Mouse (Mus musculus): ENCODE measurements at regions not wholly inside any gene's neighbourhood (a gene's known extent, or its start where the extent isn't known, plus 50 kb on each side); places are given as distances from the start of the nearest gene placed in this dataset.
A peak's percentile ranks its signal among the peaks of the same experiment; 100 is the strongest.

GRCm38 (mm10) chr10:51929341-51929740 is 93.0 kb upstream of the Vgll2 start:
- TF ChIP-seq CTCF (IDR thresholded peaks at IDR 0.05; ENCODE audit: borderline replicate concordance, extremely low read depth, insufficient read depth, insufficient read length): no peak
- TF ChIP-seq POLR2A (IDR thresholded peaks at IDR 0.05; ENCODE audit: borderline replicate concordance, extremely low read depth, insufficient read depth, insufficient read length, poor library complexity, severe bottlenecking): no peak
- no peak for DNase-seq (ENCODE audit: low read depth)

GRCm38 (mm10) chr10:51930266-51930665 is 92.0 kb upstream of the Vgll2 start:
- peak; percentile 71 for DNase-seq (ENCODE audit: low read depth)
- no peak for TF ChIP-seq CTCF (IDR thresholded peaks at IDR 0.05; ENCODE audit: borderline replicate concordance, extremely low read depth, insufficient read depth, insufficient read length)
- TF ChIP-seq POLR2A (IDR thresholded peaks at IDR 0.05; ENCODE audit: borderline replicate concordance, extremely low read depth, insufficient read depth, insufficient read length, poor library complexity, severe bottlenecking): no peak

GRCm38 (mm10) chr10:51930696-51931095 is 91.6 kb upstream of the Vgll2 start:
- no peak for TF ChIP-seq POLR2A (IDR thresholded peaks at IDR 0.05; ENCODE audit: borderline replicate concordance, extremely low read depth, insufficient read depth, insufficient read length, poor library complexity, severe bottlenecking)
- no peak for TF ChIP-seq CTCF (IDR thresholded peaks at IDR 0.05; ENCODE audit: borderline replicate concordance, extremely low read depth, insufficient read depth, insufficient read length)
- DNase-seq (ENCODE audit: low read depth): peak; percentile 56

- no peak for TF ChIP-seq POLR2A (IDR thresholded peaks at IDR 0.05; ENCODE audit: borderline replicate concordance, extremely low read depth, insufficient read depth, insufficient read length, poor library complexity, severe bottlenecking)
- no peak for TF ChIP-seq CTCF (IDR thresholded peaks at IDR 0.05; ENCODE audit: borderline replicate concordance, extremely low read depth, insufficient read depth, insufficient read length)
- DNase-seq (ENCODE audit: low read depth): no peak
Observed at GRCm38 (mm10) chr10:51935482-51935881, 86.8 kb upstream of the Vgll2 start.

- TF ChIP-seq CTCF (IDR thresholded peaks at IDR 0.05; ENCODE audit: borderline replicate concordance, extremely low read depth, insufficient read depth, insufficient read length) (no peak), POLR2A (IDR thresholded peaks at IDR 0.05; ENCODE audit: borderline replicate concordance, extremely low read depth, insufficient read depth, insufficient read length, poor library complexity, severe bottlenecking) (no peak)
- no peak for DNase-seq (ENCODE audit: low read depth)
Observed at GRCm38 (mm10) chr10:51941192-51941591, 81.1 kb upstream of the Vgll2 start.

- TF ChIP-seq CTCF (IDR thresholded peaks at IDR 0.05; ENCODE audit: borderline replicate concordance, extremely low read depth, insufficient read depth, insufficient read length): no peak
- no peak for TF ChIP-seq POLR2A (IDR thresholded peaks at IDR 0.05; ENCODE audit: borderline replicate concordance, extremely low read depth, insufficient read depth, insufficient read length, poor library complexity, severe bottlenecking)
- DNase-seq (ENCODE audit: low read depth): peak; percentile 53
Observed at GRCm38 (mm10) chr10:51945701-51946100, 76.6 kb upstream of the Vgll2 start.

GRCm38 (mm10) chr10:51946189-51946588 is 76.1 kb upstream of the Vgll2 start:
- TF ChIP-seq CTCF (IDR thresholded peaks at IDR 0.05; ENCODE audit: borderline replicate concordance, extremely low read depth, insufficient read depth, insufficient read length): no peak
- no peak for TF ChIP-seq POLR2A (IDR thresholded peaks at IDR 0.05; ENCODE audit: borderline replicate concordance, extremely low read depth, insufficient read depth, insufficient read length, poor library complexity, severe bottlenecking)

DNA sequence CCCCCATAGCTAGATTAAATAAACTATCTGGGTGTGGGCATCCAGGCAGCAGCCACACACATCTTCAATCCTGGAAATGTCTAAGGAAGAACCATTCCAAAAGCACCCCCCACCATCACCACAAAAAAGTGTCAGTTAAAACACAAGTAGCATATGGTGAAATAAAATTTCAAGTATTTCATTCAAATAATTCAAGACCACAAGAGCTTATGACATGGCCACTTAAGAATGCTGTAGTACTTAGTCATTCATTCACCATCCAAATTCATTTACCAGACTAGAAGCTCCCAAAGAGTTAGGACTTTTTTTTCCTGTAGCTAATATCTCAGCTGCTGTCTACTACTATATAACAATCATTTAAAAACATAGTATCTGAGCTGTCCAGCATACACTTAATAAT is 75.4 kb upstream of the Vgll2 start:
- DNase-seq (ENCODE audit: low read depth): no peak
- no peak for TF ChIP-seq CTCF (IDR thresholded peaks at IDR 0.05; ENCODE audit: borderline replicate concordance, extremely low read depth, insufficient read depth, insufficient read length)
- TF ChIP-seq POLR2A (IDR thresholded peaks at IDR 0.05; ENCODE audit: borderline replicate concordance, extremely low read depth, insufficient read depth, insufficient read length, poor library complexity, severe bottlenecking): no peak

More at GRCm38 (mm10) chr10:51946189-51946588, 76.1 kb upstream of the Vgll2 start:
- no peak for DNase-seq (ENCODE audit: low read depth)

DNA sequence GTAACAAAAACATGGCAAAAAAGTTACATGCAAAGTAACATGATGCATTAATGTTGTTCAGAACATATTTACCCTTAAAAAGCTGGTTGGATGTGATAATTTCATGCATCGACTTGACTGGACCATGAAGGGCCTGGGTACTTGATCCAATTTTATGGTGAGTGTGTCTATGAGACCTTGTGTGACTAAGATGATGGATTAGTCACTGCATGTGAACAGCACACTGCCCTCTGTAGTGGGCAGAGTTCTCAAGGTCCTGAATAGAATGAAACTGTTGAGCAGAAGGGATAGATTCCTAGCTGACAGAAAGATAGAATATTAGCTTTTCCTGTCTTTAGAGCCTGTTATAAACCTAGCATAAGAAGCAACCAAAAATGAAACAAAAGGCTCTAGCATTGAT is 72.3 kb upstream of the Vgll2 start:
- no peak for TF ChIP-seq CTCF (IDR thresholded peaks at IDR 0.05; ENCODE audit: borderline replicate concordance, extremely low read depth, insufficient read depth, insufficient read length)
- no peak for TF ChIP-seq POLR2A (IDR thresholded peaks at IDR 0.05; ENCODE audit: borderline replicate concordance, extremely low read depth, insufficient read depth, insufficient read length, poor library complexity, severe bottlenecking)
- no peak for DNase-seq (ENCODE audit: low read depth)

GRCm38 (mm10) chr10:51952021-51952420 is 70.3 kb upstream of the Vgll2 start:
- TF ChIP-seq POLR2A (IDR thresholded peaks at IDR 0.05; ENCODE audit: borderline replicate concordance, extremely low read depth, insufficient read depth, insufficient read length, poor library complexity, severe bottlenecking): no peak
- TF ChIP-seq CTCF (IDR thresholded peaks at IDR 0.05; ENCODE audit: borderline replicate concordance, extremely low read depth, insufficient read depth, insufficient read length): no peak
- DNase-seq (ENCODE audit: low read depth): no peak

DNA sequence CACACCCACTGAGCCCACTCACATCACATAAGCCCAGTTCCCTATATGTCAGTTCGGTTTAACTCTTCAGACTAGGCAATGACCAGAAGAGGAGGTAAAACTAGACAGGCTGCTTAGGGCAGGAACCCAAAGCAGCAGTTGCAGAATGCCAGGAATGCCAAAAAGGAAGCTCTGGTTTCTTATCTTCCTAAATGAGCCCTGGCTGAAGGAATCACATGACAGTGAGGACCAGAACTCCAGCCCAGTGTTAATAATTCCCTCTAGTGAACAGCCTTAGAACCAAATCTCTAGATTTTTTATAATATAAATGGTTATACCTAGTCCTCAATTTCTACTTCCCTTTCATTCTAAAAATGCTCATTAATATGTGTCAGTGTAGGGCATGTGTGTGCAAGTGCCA is 65.8 kb upstream of the Vgll2 start:
- TF ChIP-seq POLR2A (IDR thresholded peaks at IDR 0.05; ENCODE audit: borderline replicate concordance, extremely low read depth, insufficient read depth, insufficient read length, poor library complexity, severe bottlenecking): no peak
- no peak for TF ChIP-seq CTCF (IDR thresholded peaks at IDR 0.05; ENCODE audit: borderline replicate concordance, extremely low read depth, insufficient read depth, insufficient read length)
- no peak for DNase-seq (ENCODE audit: low read depth)

DNA sequence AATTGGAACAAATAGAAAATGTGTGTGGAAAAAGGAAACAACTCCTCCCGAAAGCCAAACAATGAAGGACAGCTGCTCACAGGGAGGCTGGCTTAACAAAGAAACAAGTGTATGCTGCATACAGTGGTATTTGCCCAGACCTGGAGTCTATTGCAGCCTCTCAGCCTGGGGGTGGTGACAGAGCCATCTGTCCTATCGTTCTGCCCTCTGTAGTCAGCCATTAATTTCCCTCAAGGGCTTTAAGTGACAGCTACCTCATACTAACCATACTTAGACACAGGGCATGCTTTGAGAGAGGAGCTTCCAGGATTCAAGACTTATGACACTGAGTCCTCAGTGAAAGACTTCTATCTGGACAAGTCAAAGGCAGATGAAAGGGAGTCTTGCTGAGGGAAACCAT is 60.8 kb upstream of the Vgll2 start:
- DNase-seq (ENCODE audit: low read depth): peak; percentile 75
- no peak for TF ChIP-seq POLR2A (IDR thresholded peaks at IDR 0.05; ENCODE audit: borderline replicate concordance, extremely low read depth, insufficient read depth, insufficient read length, poor library complexity, severe bottlenecking)
- TF ChIP-seq CTCF (IDR thresholded peaks at IDR 0.05; ENCODE audit: borderline replicate concordance, extremely low read depth, insufficient read depth, insufficient read length): no peak
